Mouse (Mus musculus) heart, postnatal 0 days (tissue): ENCODE measurements around the gene Igflr1.

Source experiments
- CTCF ChIP-seq: IDR thresholded peaks from 2 replicates; pipeline ENCODE4 v1.5.1; 2016; ENCODE audit warnings: antibody characterized with exemption, control low read depth, low read depth
- EP300 ChIP-seq: IDR thresholded peaks from 2 replicates; pipeline ENCODE4 v1.6.1; 2016; ENCODE audit warnings: antibody characterized with exemption, low read depth

DNA sequence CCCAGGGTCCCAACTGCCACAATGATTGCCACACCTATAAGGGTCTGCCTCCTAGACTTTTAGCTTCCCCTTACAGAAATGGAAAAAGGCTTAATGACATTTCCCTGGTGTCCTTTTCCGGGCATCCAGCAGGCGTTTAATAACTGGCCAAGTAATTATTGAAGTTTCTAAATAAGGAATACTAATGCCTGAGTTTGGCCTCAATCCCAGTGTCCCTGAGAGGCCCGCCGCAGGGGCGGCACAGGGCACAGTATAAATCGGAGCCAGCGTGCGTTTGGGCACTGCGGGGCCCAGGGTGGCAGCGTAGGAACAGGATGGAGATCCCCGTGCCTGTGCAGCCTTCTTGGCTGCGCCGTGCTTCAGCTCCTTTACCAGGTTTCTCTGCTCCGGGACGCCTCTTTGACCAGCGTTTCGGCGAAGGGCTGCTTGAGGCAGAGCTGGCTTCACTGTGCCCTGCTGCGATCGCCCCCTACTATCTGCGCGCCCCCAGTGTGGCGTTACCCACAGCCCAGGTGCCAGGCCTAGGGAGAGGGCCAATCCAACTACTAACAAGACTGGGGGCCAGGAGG is 12.1 kb upstream of the Igflr1 start:
- no peak for TF ChIP-seq CTCF
- no peak for TF ChIP-seq EP300
